Mouse (Mus musculus): Measurements from ENCODE around the gene Phldb1.

GRCm38 (mm10) chr9:44647656-44648055, 87.3 kb downstream of the Phldb1 start:
- TF ChIP-seq CTCF (IDR thresholded peaks at IDR 0.05; ENCODE audit: insufficient read depth, low read depth, low read length) (no peak), POLR2A (IDR thresholded peaks at IDR 0.05; ENCODE audit: insufficient read depth, low read depth, low read length) (no peak)
